Mouse (Mus musculus) MEL (cell line): ENCODE results near the gene Sectm1b.
"Not testable (repeated sequence)": the region's sequence is repeated elsewhere in the genome, so short reads cannot be mapped to it uniquely, and the experiment has no call there.

ENCODE experiments used
- CTCF ChIP-seq, 3 experiments: IDR thresholded peaks in 2 of 3; conservative IDR thresholded peaks in 1 of 3; 2 replicates each; pipeline ENCODE4 v1.5.1; 2011 to 2012; ENCODE audit warnings: low read length in 3 of 3, low read depth in 2 of 3, mild to moderate bottlenecking in 2 of 3, improper control_type of control experiment in 1 of 3, inconsistent platforms in 1 of 3, mixed read lengths in 1 of 3, moderate library complexity in 1 of 3; ENCODE audit not compliant: control insufficient read depth in 1 of 3, insufficient read depth in 1 of 3, poor library complexity in 1 of 3, severe bottlenecking in 1 of 3
- E2F4 ChIP-seq: IDR thresholded peaks from 2 replicates; pipeline ENCODE4 v1.6.1; 2011; ENCODE audit warnings: low read depth, low read length, improper control_type of control experiment, borderline replicate concordance
- HCFC1 ChIP-seq: IDR thresholded peaks from 2 replicates; pipeline ENCODE4 v1.6.1; 2012; ENCODE audit warnings: low read depth, mild to moderate bottlenecking, inconsistent platforms, low read length, improper control_type of control experiment, moderate library complexity
- NRF1 ChIP-seq: IDR thresholded peaks from 2 replicates; pipeline ENCODE4 v1.6.1; 2014; ENCODE audit warnings: low read depth, mild to moderate bottlenecking, inconsistent platforms, low read length, improper control_type of control experiment, moderate library complexity; ENCODE audit not compliant: poor library complexity, insufficient read depth, severe bottlenecking
- POLR2A ChIP-seq, 2 experiments: IDR thresholded peaks; 2 replicates each; pipeline ENCODE4 v1.6.1; 2011 to 2012; ENCODE audit warnings: low read length in 2 of 2, mild to moderate bottlenecking in 2 of 2, control low read depth in 1 of 2, improper control_type of control experiment in 1 of 2, low read depth in 1 of 2, moderate library complexity in 1 of 2; ENCODE audit not compliant: control insufficient read depth in 1 of 2, insufficient read depth in 1 of 2, poor library complexity in 1 of 2

- TF ChIP-seq CTCF (IDR thresholded peaks at IDR 0.05 in 2 of 3, conservative IDR thresholded peaks at IDR 0.05 in 1 of 3; ENCODE audit: control insufficient read depth in 1 of 3, insufficient read depth in 1 of 3, low read depth in 2 of 3, low read length in 3 of 3, poor library complexity in 1 of 3, severe bottlenecking in 1 of 3); HCFC1; E2F4; NRF1; POLR2A (IDR thresholded peaks at IDR 0.05; ENCODE audit: control insufficient read depth in 1 of 2, insufficient read depth in 1 of 2, low read depth in 1 of 2, low read length in 2 of 2, poor library complexity in 1 of 2): not testable (repeated sequence)
Observed at GRCm38 (mm10) chr11:121107242-121107641, 43.9 kb upstream of the Sectm1b start.
